Mouse (Mus musculus) spleen, adult 2 months (tissue): ENCODE data around the gene Olfr146. TPM values are rescaled to one million over a fixed set of nuclear protein-coding genes. Genes with fewer than 3 reads are reported as not detected.

ENCODE experiments used
- DNase-seq, 2 experiments: peaks; one replicate each; pipeline versions ENCODE4 v3.0.0 to v3.0.0-alpha.2; 2012 to 2021; ENCODE audit warnings: low spot score in 2 of 2, low read depth in 1 of 2
- H3K27ac ChIP-seq: fragments of 200-500 bp; 2 replicates; pipeline ENCODE4 v1.5.1; 2012; ENCODE audit warnings: low read length, inconsistent platforms; ENCODE audit not compliant: insufficient read depth
- H3K27me3 ChIP-seq: fragments of 200-500 bp; 2 replicates; pipeline ENCODE4 v1.6.1; 2012; ENCODE audit warnings: mild to moderate bottlenecking, moderate library complexity, low read length, inconsistent platforms; ENCODE audit not compliant: control insufficient read depth, insufficient read depth
- H3K36me3 ChIP-seq: fragments of 200-500 bp; 2 replicates; pipeline ENCODE4 v1.6.1; 2012; ENCODE audit warnings: mild to moderate bottlenecking, low read length, inconsistent platforms; ENCODE audit not compliant: control insufficient read depth, insufficient read depth
- H3K4me1 ChIP-seq: fragments of 200-500 bp; 2 replicates; pipeline ENCODE4 v1.6.1; 2011; ENCODE audit warnings: inconsistent platforms; ENCODE audit not compliant: control insufficient read depth, insufficient read depth, insufficient read length
- H3K4me3 ChIP-seq: fragments of 200-500 bp; 2 replicates; pipeline ENCODE4 v1.5.1; 2011; ENCODE audit warnings: mild to moderate bottlenecking, inconsistent platforms; ENCODE audit not compliant: insufficient read depth, insufficient read length; ENCODE audit errors: extremely low read depth
- CTCF ChIP-seq: fragments of 200-500 bp; IDR thresholded peaks from 2 replicates; pipeline ENCODE4 v1.5.1; 2011; ENCODE audit warnings: mild to moderate bottlenecking, inconsistent platforms; ENCODE audit not compliant: insufficient read depth, insufficient read length, insufficient replicate concordance; ENCODE audit errors: extremely low read depth
- POLR2A ChIP-seq: fragments of 200-500 bp; IDR thresholded peaks from 2 replicates; pipeline ENCODE4 v1.6.1; 2011; ENCODE audit warnings: low read depth, low read length, inconsistent platforms
- WGBS: fragments of 180-500 bp; shearing (Covaris S2); methylation state at CpG from one replicate; pipeline ENCODE4 v1.1.7; 2018; 5-methylcytosine and 5-hydroxymethylcytosine counted together
- polyA plus RNA-seq: library from polyadenylated mRNA; depleted of rRNA; stranded (reverse); fragments of >200 nt; gene quantifications from 2 replicates; pipeline ENCODE4 v1.2.3, GENCODE M21; 2012; rRNA removed

Gene Olfr146
- not detected in 2 replicates for polyA plus RNA-seq

GRCm38 (mm10) chr9:39023277-39023676 lies at the start of gene Olfr146:
Olfr146 (minus strand) TSS chr9:39023377.
- H3K4me1 ChIP-seq, result no peaks in the 10 kb centered on the region
- no peaks in the 10 kb centered on the region for H3K36me3 ChIP-seq
- TF ChIP-seq CTCF (no peak), POLR2A (no peak)
- DNase-seq, result no peak
- H3K27ac ChIP-seq, result no peak within 1 kb of the TSS
- no peaks in the 10 kb centered on the region for H3K27me3 ChIP-seq
- H3K4me3 ChIP-seq, result no peak within 1 kb of the TSS
- 73% methylated on average over 1 of the region's 1 CpGs for WGBS

GRCm38 (mm10) chr9:39064851-39065250 lies 41.7 kb upstream of the Olfr146 start, which contains the start of gene Olfr937:
Olfr937 (minus strand) TSS chr9:39064951.
- no peaks in the 10 kb centered on the region for H3K27me3 ChIP-seq
- WGBS, result 74% methylated on average over 1 of the region's 1 CpGs
- TF ChIP-seq CTCF (no peak), POLR2A (no peak)
- no peaks in the 10 kb centered on the region for H3K36me3 ChIP-seq
- H3K4me3 ChIP-seq, result no peak within 1 kb of the TSS
- no peaks in the 10 kb centered on the region for H3K4me1 ChIP-seq
- no peak for DNase-seq
- H3K27ac ChIP-seq, result no peak within 1 kb of the TSS

- TF ChIP-seq CTCF (no peak), POLR2A (no peak)
- 64% methylated on average over 2 of the region's 2 CpGs for WGBS
- H3K36me3 ChIP-seq, result no peaks in the 10 kb centered on the region
- H3K4me1 ChIP-seq, result no peaks in the 10 kb centered on the region
- no peak within 1 kb of the TSS for H3K27ac ChIP-seq
- no peak for DNase-seq
- H3K27me3 ChIP-seq, result no peaks in the 10 kb centered on the region
- H3K4me3 ChIP-seq, result no peak within 1 kb of the TSS
These were observed 23.6 kb downstream of the Olfr146 start, which contains the start of gene Olfr935 for GRCm38 (mm10) chr9:38999583-38999982. Olfr935 (minus strand) TSS chr9:38999683.

- 82% methylated on average over 2 of the region's 2 CpGs for WGBS
- no peak within 1 kb of the TSS for H3K27ac ChIP-seq
These were observed 35.0 kb downstream of the Olfr146 start, which contains the start of gene Olfr934 for GRCm38 (mm10) chr9:38988215-38988614. Olfr934 (minus strand) TSS chr9:38988315.

GRCm38 (mm10) chr9:38972013-38972412 lies 51.2 kb downstream of the Olfr146 start, which contains the start of gene Olfr933:
Olfr933 (plus strand) TSS chr9:38972313.
- H3K4me3 ChIP-seq, result no peak within 1 kb of the TSS
- no peaks in the 10 kb centered on the region for H3K36me3 ChIP-seq
- no peaks in the 10 kb centered on the region for H3K4me1 ChIP-seq
- no peak for DNase-seq
- TF ChIP-seq CTCF, result no peak
- TF ChIP-seq POLR2A, result no peak
- 74% methylated on average over 4 of the region's 4 CpGs for WGBS
- H3K27me3 ChIP-seq, result no peaks in the 10 kb centered on the region
- no peak within 1 kb of the TSS for H3K27ac ChIP-seq

More at GRCm38 (mm10) chr9:38988215-38988614, 35.0 kb downstream of the Olfr146 start, which contains the start of gene Olfr934:
- DNase-seq, result no peak
- H3K4me3 ChIP-seq, result no peak within 1 kb of the TSS
- no peaks in the 10 kb centered on the region for H3K27me3 ChIP-seq
- H3K36me3 ChIP-seq, result no peaks in the 10 kb centered on the region
- no peaks in the 10 kb centered on the region for H3K4me1 ChIP-seq
- TF ChIP-seq POLR2A (no peak), CTCF (no peak)

Other genes with a start within 250 kb of the Olfr146 start
- not detected in 2 replicates for gene Olfr922, start 208.8 kb downstream of the Olfr146 start, polyA plus RNA-seq
- gene Olfr923, start 196.8 kb downstream of the Olfr146 start, polyA plus RNA-seq, result not detected in 2 replicates
- gene Olfr924, start 178.9 kb downstream of the Olfr146 start, polyA plus RNA-seq, result not detected in 2 replicates
- not detected in 2 replicates for gene Olfr26, start 168.3 kb downstream of the Olfr146 start, polyA plus RNA-seq
- not detected in 2 replicates for gene Olfr926, start 146.3 kb downstream of the Olfr146 start, polyA plus RNA-seq
- gene Olfr930, start 93.6 kb downstream of the Olfr146 start, polyA plus RNA-seq, result not detected in 2 replicates
- not detected in 2 replicates for gene Olfr933, start 51.1 kb downstream of the Olfr146 start, polyA plus RNA-seq
- gene Olfr934, start 35.1 kb downstream of the Olfr146 start, polyA plus RNA-seq, result not detected in 2 replicates
- not detected in 2 replicates for gene Olfr935, start 23.7 kb downstream of the Olfr146 start, polyA plus RNA-seq
- not detected in 2 replicates for gene Olfr937, start 41.6 kb upstream of the Olfr146 start, polyA plus RNA-seq
- not detected in 2 replicates for gene Olfr938, start 55.5 kb upstream of the Olfr146 start, polyA plus RNA-seq
- not detected in 2 replicates for gene Olfr27, start 104.8 kb upstream of the Olfr146 start, polyA plus RNA-seq
- gene Olfr943, start 142.9 kb upstream of the Olfr146 start, polyA plus RNA-seq, result not detected in 2 replicates
- not detected in 2 replicates for gene Olfr944, start 178.5 kb upstream of the Olfr146 start, polyA plus RNA-seq
- not detected in 2 replicates for gene Olfr1537, start 226.6 kb upstream of the Olfr146 start, polyA plus RNA-seq